Mouse (Mus musculus) E14TG2a.4 (cell line): ENCODE results near the gene Rex1bd.

Source experiments
- CTCF ChIP-seq: conservative IDR thresholded peaks from 2 replicates; pipeline ENCODE4 v1.5.1; 2014; ENCODE audit warnings: low read length
- NANOG ChIP-seq: IDR thresholded peaks from 2 replicates; pipeline ENCODE4 v1.6.1; 2014; ENCODE audit warnings: borderline replicate concordance, low read length, mixed read lengths
- POU5F1 ChIP-seq: IDR thresholded peaks from 2 replicates; pipeline ENCODE4 v1.6.1; 2014; ENCODE audit warnings: low read length, borderline replicate concordance

DNA sequence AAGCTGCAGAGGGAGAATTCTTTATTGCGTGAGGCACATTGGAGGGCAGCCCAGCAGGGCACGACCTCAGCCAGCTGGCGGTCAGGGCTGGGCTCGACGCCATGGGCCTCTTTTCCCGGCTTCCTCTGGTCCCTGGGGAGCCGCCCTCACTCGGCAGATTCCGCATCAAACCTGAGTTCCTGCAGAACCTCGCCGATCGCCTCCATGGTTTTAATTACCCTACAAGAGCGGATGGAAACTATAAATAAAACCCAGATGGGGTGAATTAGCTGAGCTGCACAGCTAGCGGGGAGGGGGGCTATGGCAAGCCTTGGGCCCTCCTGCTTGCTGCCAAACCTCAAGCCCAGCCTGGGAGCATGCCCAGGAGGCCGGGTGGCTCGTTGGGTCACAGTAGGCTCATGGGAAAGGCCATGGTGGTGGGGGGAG lies 2.2 kb downstream of the Rex1bd start:
- TF ChIP-seq CTCF (no peak), POU5F1 (no peak), NANOG (no peak)
